Mouse (Mus musculus) liver, postnatal 0 days (tissue): ENCODE measurements around the gene Osbpl9.

Source experiments
- CTCF ChIP-seq: sonication (generic); IDR thresholded peaks from 2 replicates; pipeline ENCODE4 v1.5.1; 2016; ENCODE audit warnings: antibody characterized with exemption, low read depth
- EP300 ChIP-seq: IDR thresholded peaks from 2 replicates; pipeline ENCODE4 v1.6.1; 2016; ENCODE audit warnings: antibody characterized with exemption, low read depth, mild to moderate bottlenecking

GRCm38 (mm10) chr4:109105254-109105653 lies 96.8 kb downstream of the Osbpl9 start:
- TF ChIP-seq CTCF, result no peak
- TF ChIP-seq EP300, result no peak
